Mouse (Mus musculus) megakaryocyte, embryonic 14.5 days (primary cell): Measurements from ENCODE around the gene Clec1a.

Experiments
- FLI1 ChIP-seq: IDR thresholded peaks from 2 replicates; pipeline ENCODE4 v1.6.1; 2012; ENCODE audit warnings: low read length, inconsistent platforms, mixed read lengths
- GATA1 ChIP-seq: IDR thresholded peaks from 3 replicates; pipeline ENCODE4 v1.6.1; 2012; ENCODE audit warnings: mixed read lengths, low read length, inconsistent platforms, borderline replicate concordance

DNA sequence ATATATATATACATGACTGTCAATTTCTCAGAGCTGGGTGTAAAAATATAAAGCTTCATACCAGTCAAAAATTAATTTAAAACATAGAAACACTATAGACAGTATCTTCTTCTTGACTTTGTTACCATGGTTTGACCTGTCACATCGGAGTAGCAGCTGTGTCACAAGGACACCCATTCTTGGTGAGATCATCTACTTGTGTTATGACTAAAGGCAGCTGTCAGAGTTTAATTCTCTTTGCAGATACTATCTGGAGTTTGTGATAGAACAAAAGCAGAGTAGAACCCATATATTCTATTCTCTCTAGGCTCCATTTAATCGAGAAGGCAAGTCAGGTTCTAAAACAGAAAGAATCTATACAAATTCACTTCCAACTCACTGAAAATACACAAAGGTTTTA is 13.8 kb downstream of the Clec1a start:
- TF ChIP-seq GATA1 (no peak), FLI1 (no peak)
